Mouse (Mus musculus) cerebellum, adult 9-10 months (tissue): ENCODE data around the gene Nkx3-2.

Source experiments
- DNase-seq: peaks from one replicate; pipeline ENCODE4 v3.0.0; 2022

The Nkx3-2 gene

GRCm38 (mm10) chr5:41763731-41764721 is at the start of gene Nkx3-2:
Nkx3-2 (minus strand) TSS chr5:41764501.
- DNase-seq = no peak

- no peak for DNase-seq
Observed at GRCm38 (mm10) chr5:41812516-41812915, 48.2 kb upstream of the Nkx3-2 start.

GRCm38 (mm10) chr5:41811279-41811678 is 47.0 kb upstream of the Nkx3-2 start:
- DNase-seq = no peak

- DNase-seq = no peak
Observed at GRCm38 (mm10) chr5:41807383-41807782, 43.1 kb upstream of the Nkx3-2 start.

- no peak for DNase-seq
Observed at GRCm38 (mm10) chr5:41806176-41806575, 41.9 kb upstream of the Nkx3-2 start.

GRCm38 (mm10) chr5:41805085-41805484 is 40.8 kb upstream of the Nkx3-2 start:
- no peak for DNase-seq

GRCm38 (mm10) chr5:41804643-41805042 is 40.3 kb upstream of the Nkx3-2 start:
- DNase-seq = no peak

- DNase-seq = no peak
Observed at GRCm38 (mm10) chr5:41801622-41802021, 37.3 kb upstream of the Nkx3-2 start.

GRCm38 (mm10) chr5:41794434-41794833 is 30.1 kb upstream of the Nkx3-2 start:
- no peak for DNase-seq

GRCm38 (mm10) chr5:41790517-41790916 is 26.2 kb upstream of the Nkx3-2 start:
- no peak for DNase-seq

GRCm38 (mm10) chr5:41788877-41789276 is 24.6 kb upstream of the Nkx3-2 start:
- DNase-seq = no peak

GRCm38 (mm10) chr5:41781890-41782289 is 17.6 kb upstream of the Nkx3-2 start:
- no peak for DNase-seq

GRCm38 (mm10) chr5:41780026-41780425 is 15.7 kb upstream of the Nkx3-2 start:
- peak; percentile 49 for DNase-seq

- no peak for DNase-seq
Observed at GRCm38 (mm10) chr5:41775728-41776127, 11.4 kb upstream of the Nkx3-2 start.

GRCm38 (mm10) chr5:41775273-41775672 is 11.0 kb upstream of the Nkx3-2 start:
- DNase-seq = no peak

GRCm38 (mm10) chr5:41768382-41769040 is 4.2 kb upstream of the Nkx3-2 start:
- peak; percentile 85 for DNase-seq

GRCm38 (mm10) chr5:41767296-41768200 is 3.2 kb upstream of the Nkx3-2 start:
- DNase-seq = peak; percentile 18

- DNase-seq = no peak
Observed at GRCm38 (mm10) chr5:41766406-41767010, 2.2 kb upstream of the Nkx3-2 start.

GRCm38 (mm10) chr5:41765626-41766405 is 1.5 kb upstream of the Nkx3-2 start:
- DNase-seq = no peak

- DNase-seq = no peak
Observed at GRCm38 (mm10) chr5:41762947-41763730, 1.2 kb downstream of the Nkx3-2 start.
